Mouse (Mus musculus): ENCODE measurements around the gene Gm44579. TPM values are rescaled to one million over a fixed set of nuclear protein-coding genes. Genes with fewer than 3 reads are reported as not detected.

Gm44579 gene
- not detected in 2 replicates for polyA plus RNA-seq (2015; fragmentation: Nextera tagmentation; extraction: Ambion mirVana)

DNA sequence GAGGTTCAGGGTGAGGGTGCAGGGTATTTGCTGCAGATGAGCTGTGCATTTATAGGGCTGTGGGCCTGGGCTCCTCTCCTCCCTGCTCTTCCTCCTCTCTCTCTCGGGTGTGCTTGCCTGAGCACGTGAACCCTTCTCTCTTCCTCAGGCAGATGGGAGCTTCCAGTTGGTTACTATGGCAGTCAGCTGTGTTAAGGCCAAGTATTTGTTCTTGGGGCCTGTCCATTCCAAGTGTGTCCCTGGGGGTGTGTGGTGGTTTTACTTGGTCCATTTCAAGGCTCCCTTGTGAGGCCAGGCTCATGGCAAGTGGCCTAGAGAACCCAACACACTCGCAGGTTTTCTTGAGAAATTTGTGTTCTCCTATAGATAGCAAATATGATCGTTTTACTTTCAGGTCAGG is at the start of gene Gm44579, which contains the start of gene Olfr287:
TSS of gene Gm44579 (minus strand) at position 101 of the 400 bp plus-strand sequence.
TSS of gene Olfr287 (minus strand) at position 180 of the 400 bp plus-strand sequence.
- DNase-seq (ENCODE audit: low spot score): no peak

DNA sequence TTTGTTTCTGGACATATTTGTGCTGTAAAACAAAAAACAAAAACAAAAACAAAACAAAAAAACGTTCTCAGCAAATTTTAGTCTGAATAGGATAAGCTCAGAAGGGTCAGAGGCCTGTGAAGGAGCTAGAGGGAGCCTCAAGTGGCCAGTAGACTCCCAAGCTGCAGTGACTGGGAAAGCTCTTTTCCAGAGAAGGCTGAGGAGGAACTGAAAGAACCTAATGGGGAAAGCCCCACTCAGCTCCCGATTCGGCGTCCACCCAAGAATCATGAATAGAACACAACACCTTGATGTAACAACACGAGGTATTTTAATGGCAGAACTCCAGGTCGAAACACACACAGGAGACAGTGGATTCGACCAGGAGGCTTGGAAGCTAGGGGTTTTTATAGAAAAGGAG is 37.0 kb upstream of the Gm44579 start:
- no peak for DNase-seq (ENCODE audit: low spot score)

DNA sequence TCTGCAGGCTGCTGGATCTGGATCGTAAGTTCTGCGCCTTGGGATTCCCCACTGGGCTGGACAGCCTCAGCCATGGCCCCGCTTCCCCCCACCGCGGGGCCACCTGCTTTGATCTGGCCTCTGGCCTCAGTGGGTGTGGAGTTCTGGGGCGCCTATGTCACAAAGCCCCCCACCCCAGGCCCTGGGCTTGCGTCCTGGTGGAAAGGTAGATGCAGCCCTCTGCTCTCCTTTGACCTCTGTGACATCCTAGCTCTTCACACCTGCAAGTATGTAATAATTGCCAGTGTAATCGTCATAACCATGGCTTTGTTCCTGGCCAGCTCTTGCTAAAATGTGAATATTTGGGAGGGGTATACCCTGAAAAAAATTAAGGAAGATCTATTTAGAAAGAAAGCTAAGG is 36.4 kb upstream of the Gm44579 start, which contains the start of gene H1fnt:
TSS of gene H1fnt (minus strand) at position 101 of the 400 bp plus-strand sequence.
- no peak for DNase-seq (ENCODE audit: low spot score)

DNA sequence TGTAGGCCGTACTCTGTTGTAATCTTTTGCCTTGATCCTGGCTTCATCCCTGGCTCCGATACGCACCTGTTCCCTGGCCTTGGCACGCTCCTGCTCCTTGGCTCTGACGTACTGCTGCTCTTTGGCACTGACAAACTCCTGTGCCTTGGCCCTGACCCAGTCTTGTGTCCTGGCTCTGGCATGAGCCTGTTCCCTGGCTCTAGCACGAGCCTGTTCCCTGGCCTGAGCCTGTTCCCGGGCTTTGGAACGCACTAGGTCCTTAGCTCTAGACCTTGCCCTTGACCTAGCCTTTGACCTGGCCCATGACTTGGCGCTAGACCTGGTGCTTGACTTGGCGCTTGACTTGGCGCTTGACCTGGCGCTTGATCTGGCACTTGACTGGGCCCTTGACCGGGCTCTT is 35.5 kb upstream of the Gm44579 start:
- DNase-seq (ENCODE audit: low spot score): no peak

DNA sequence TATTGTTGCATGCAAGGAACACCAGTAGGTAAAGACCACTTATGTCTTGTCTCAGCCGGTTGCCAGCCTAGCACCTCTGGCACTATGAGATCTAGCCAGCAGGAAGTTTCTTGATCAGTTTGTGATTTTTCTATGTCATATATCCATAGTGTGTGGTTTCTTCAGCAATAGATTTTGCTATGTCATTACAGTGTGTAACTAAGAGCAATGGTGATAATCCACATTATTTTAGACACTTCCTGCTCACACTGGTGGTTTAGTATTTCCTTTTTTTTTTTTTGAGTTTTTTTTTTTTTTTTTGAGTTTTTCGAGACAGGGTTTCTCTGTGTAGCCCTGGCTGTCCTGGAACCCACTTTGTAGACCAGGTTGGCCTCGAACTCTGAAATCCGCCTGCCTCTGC is 14.7 kb upstream of the Gm44579 start:
- no peak for DNase-seq (ENCODE audit: low spot score)

DNA sequence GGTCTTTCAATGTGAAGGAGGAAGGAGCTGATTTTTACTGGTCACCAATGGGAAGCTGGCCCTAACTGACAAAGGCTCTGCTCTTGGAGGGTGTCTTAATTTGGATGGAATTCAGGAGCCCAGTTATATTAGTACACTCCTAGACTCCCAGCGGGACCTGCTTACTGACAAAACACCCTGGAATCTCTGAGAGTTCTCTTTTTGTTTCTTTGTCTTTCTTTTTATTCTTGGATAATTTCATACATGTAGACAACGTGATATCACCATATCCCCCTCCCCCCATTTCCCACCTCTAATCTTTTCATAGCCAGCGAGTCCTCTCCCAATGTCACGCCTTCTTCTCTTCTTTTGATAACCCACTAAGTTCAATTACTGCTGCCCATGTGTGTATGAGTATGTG is 13.6 kb upstream of the Gm44579 start, which contains the start of gene Olfr286:
TSS of gene Olfr286 (minus strand) at position 101 of the 400 bp plus-strand sequence.
- DNase-seq (ENCODE audit: low spot score): no peak

DNA sequence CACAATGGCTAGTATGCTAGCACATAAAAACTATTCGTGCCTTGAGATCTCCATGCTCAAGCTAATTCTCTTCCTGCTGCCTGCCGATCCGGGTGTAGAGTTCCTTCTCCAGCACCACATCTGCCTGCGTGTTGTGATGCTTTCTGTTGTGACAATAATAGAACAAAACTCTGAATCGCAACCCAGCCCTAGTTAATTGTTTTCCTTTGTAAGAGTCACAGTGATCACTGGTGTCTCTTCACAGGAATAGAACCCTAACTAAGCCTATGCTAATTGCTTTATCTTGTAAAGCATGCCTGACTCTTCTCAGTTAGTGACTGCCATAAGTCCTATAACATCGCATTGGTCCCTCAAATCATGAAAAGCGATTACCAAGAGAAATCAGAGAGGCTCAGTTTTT is 5.3 kb upstream of the Gm44579 start:
- DNase-seq (ENCODE audit: low spot score): no peak

DNA sequence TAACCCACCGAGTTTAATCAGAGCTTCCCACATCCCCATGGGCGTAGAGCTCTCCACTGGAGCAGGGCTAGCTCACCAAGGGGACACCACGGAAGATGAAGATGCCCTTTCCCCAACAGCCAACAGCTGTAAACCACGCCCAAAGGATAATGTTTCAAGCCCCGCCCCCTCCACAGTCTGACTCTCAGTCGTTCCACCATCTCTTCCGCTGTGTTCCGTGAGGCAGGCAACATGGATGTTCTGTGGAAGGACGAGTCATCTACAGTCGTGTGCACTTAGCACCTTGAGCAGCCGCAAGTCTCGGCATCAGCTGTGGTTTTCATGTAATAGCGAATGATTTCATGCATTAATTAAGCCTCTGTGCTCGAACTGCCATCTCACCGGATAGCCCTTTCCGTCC is 4.8 kb upstream of the Gm44579 start:
- no peak for DNase-seq (ENCODE audit: low spot score)

DNA sequence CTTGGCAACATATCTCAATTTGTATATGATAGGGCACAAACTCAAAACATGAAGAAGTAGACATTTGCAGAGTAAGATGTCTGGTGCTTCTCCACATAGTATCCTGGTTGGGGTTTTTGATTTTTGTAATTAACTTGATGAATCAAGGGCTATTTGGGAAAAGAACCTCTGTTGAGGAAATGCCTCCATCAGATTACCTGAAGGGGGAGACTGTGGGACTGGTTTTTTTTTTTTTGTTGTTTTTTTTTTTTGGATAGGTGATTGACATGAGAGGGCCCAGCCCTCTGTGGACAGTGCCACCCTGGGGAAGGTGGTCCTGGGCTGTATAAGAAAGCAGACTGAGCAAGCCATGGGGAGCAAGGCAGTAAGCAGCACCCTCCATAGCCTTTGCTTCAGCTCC is 1.6 kb upstream of the Gm44579 start:
- no peak for DNase-seq (ENCODE audit: low spot score)

DNA sequence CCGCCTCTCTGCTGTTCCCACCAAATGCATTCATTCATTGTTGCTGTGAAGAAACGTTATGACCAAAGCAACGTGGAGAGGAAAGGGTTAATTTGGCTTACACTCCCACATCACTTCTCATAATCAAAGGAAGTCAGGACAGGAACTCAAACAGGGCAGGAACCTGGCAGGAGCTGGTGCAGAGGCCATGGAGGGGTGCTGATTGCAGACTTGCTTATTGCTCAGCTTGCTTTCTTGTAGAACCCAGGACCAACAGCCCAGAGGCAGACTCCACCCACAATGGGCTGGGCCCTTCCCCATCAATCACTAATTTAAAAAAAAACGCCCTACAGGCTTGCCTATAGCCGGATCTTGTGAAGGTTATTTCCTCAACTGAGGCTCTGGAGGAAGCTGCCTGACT is 6.6 kb downstream of the Gm44579 start:
- no peak for DNase-seq (ENCODE audit: low spot score)

DNA sequence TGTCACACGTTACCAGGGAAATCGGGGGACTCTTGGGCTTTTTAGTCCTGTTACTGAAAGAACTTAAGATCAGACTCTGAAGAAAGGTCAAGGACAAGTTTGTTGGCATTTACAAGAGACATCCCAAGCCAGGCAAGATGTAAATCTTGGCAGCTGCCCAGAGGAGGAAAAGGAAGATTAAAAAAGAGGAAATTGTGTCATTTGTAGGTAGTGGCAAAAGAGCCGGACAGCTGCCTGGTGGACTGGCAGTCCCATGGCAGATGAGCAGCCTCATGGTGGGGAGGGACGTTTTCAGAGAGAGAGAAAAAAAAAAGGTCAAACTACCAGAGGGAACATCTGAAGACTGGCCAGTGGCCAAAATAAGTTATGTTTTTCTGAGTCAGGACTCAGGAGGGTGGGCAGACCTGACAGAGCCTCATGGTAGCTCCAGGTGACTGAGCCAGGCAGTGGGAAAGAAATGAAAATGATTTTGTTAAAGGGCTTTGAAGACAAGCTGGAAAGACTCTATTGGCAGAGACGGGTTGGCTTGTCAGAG is 7.4 kb downstream of the Gm44579 start:
- no peak for DNase-seq (ENCODE audit: low spot score)

DNA sequence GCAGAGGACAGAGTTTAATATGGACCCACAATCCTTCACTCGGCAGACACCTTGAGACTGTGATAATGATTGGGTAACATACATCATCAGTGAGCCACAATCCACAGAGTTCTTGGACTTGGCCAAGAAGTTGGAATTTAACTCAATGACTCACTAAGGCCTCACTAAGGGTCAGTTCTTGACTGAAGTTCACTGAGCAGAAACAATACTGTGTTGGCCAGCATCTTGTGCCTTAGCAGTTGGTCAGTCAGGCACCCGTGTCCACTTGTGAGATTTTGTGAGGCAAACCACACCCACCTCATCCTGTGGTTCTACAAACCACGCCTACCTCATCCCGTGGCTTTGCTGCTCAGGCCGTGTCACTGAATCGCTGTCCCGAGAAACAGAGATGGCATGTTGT is 11.1 kb downstream of the Gm44579 start:
- DNase-seq (ENCODE audit: low spot score): no peak

DNA sequence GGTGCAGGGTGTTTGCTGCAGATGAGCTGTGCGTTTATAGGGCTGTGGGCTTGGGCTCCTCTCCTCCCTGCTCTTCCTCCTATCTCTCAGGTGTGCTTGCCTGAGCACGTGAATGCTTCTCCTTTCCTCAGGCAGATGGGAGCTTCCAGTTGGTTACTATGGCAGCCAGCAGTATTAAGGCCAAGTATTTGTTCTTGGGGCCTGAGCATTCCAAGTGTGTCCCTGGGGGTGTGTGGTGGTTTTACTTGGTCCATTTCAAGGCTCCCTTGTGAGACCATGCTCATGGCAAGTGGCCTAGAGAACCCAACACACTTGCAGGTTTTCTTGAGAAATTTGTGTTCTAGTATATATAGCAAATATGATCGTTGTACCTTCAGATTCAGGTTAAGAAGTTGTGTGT is 25.3 kb downstream of the Gm44579 start, which contains the start of gene Olfr288:
TSS of gene Olfr288 (minus strand) at position 101 of the 400 bp plus-strand sequence.
- DNase-seq (ENCODE audit: low spot score): no peak

DNA sequence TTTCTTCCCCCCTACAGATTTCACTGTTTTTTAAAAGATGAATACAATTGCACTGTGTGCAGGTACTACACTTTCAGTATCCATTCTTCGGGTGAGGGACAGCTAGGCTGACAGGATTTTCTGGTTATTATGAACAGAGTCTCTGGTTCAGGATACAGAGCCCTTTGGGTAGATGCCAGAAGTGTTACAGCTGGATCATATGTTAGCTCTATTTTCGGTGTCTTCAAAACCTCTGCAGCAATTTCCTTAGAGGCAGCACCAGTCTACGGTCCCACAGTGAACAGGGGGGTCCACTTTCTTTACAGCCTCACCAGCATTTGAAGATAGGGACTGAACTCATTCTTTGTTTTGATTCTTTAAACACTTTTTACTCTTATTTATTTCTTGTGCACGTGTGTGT is 36.3 kb downstream of the Gm44579 start:
- DNase-seq (ENCODE audit: low spot score): no peak

DNA sequence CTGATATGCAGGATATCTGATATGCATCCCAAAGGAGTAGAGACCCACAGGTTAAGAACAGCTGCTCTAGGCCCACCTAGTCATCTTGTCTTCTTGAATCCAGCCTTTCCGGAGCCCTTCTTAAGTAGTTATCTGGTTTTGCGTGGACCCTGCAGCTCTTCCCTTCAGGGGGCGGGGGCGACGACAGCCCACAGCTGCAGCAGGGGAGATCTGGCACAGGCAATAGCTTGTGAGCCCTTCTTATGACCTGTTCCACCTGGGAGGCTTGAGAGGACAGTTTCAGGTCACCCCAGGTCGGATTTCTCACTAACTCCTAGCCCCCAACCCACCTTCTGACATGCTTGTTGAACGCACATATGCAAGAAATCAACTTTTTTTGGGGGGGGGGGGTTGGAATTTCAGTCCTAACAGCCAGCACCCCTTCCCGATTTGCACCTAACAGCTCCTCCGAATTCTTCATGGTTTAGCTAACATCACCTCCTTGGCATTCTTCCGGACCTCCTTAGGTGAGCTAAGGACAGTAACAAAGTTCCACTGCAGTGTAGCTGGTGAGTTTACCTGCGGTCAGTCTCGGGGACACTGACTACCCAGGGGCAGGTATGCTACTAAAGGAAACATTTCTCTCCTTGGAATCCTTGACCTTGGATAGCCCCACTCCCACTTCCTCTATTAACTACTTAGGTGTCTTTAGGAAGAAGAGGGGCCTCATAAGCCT is 38.8 kb downstream of the Gm44579 start:
- no peak for DNase-seq (ENCODE audit: low spot score)

DNA sequence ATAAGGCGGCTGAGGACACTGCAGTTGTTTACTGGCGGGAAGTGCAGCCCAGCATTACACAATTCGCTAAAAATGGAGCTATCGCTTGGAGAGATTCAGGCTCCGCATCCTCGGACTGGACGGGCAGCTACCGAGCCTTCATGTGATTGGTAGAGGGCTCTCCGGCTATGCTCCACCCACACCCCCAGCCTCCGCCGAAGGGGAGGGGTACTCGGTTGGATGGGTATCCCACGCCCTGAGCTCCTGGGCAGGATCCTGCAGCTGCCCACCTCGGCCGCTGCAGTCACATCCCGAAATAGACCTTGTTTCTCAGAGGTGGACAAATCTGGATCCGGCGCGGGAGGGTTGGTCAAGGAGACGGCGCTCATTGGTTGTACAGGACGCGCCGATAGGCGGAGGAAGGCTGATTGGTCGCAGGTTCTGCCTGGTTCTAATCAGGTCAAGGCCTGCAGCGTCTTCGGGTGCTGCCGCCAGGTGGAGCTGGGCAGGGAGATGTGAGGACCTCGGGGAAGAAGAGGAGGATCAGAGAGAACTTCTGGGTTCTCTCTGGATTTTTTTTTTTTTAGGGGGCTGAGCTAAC is 39.6 kb downstream of the Gm44579 start:
- peak; percentile 74 for DNase-seq (ENCODE audit: low spot score)

DNA sequence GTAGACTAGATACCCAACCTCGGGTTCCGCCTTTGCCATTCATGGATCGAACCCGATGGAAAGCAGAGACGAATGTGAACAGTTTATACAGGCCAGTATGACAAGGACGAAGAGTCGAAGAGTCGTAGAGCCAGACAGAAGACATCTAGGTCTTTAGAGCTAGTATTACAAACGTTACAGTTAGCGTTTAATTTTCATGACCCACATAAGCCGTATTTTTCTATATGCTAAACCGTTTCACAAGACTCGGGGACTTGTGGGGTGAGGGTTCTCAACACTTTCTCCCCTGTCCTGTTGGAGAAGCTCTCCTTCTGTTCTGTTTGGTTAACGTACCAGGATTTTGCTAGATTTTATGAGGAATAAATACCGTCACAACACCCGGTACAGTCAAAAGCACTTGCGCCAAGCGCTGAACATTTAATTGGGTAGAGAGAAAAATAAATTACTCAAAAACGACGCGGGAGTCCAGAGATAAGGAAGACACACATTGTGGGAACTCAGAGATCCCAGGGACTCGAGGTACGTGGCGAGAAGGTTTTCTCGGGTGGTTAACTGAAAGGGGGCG is 40.1 kb downstream of the Gm44579 start:
- peak; percentile 3 for DNase-seq (ENCODE audit: low spot score)

DNA sequence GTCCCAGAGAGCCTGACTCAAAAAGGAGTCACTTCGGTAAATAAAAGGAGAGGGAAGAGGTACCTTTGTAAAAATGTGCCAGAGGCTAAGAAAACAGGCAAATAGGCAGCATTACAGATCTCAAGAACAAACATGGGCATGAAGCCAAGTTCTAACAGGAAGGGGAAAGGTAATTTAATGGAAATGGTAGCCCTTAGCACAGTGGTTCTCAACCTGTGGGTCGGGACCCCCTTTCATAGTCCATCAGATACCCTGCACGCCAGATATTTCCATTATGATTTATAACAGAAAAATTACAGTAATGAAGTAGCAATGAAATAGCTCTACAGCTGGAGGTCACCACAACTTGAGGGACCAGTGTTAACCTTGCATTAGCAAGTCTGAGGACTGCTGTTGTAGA is 43.5 kb downstream of the Gm44579 start:
- DNase-seq (ENCODE audit: low spot score): no peak

DNA sequence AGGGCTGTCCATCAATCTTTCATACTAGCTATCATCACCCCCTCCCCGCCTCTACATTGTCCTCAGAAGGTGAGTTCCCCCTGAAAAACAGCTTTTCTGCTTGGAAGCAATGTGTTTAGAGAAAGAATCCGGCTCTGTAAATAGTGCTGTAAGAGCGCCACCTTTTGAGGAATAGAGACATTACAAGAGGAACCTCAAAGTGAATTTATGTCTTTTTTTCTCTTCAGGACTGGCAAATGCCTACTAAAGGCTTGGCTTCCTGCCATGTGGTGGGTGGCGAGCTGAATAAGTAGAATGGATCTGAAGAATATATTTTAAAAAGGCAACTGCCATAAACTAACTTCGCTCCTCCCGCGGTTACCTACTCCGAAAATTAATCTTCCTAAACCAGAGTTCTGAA is 47.0 kb downstream of the Gm44579 start:
- peak; percentile 63 for DNase-seq (ENCODE audit: low spot score)

DNA sequence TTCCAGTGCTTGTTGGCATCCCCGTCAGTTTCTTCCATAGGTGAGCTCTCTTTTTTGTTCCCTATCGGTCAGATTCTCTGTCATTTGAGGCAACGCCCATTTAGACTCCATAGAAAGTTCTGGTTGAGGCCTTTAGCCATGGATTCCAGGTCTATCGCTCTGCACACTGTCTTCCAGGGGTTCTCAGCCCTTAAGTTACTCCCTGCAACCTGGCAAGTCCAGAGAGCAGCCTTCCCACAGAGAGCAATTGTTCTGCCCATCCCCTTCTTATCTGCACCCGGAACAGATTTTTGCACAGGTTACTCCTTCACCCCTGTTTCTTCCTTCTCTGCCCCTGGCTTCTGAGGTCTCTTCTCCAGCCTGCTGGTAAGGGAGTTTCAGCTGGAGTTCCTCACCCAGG is 48.7 kb downstream of the Gm44579 start:
- DNase-seq (ENCODE audit: low spot score): no peak

DNA sequence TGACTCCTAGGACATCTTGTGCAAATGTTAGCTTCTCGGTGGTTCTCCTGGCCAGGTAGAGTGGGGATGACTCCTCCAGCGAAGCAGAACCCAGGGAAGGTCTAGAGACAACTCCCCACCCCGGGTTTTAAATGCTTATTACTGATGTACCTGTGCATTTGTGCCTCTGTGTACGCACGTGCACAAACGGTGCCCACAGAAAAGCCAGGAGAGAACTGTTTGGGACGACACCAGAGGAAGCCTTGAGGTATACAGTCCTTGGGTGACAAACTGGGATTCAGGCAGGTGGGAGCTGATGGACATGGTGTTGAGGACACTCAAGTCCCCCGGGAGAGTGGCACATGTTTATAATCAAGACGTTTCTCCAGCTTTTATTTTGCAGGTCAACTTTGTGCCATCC is 49.9 kb downstream of the Gm44579 start:
- DNase-seq (ENCODE audit: low spot score): no peak

DNA sequence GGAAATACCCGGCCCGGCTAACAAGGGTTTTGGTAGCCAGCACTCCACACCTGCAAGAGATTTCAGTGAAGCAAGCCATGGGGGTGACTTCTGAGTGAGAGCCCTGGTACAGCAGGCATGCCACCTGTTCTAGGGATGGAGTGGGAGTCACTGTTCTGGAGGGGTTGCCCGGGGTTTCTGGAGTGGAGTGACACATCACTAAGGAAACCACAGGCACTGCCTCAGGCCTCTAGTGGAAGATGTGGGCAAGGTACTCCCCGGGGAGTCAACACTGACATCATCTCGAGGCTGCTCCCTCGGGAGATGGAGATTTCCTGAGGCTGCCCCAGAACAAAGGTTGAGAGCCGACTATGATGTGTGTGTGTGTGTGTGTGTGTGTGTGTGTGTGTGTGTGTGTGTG is 50.4 kb downstream of the Gm44579 start:
- DNase-seq (ENCODE audit: low spot score): no peak
